Mouse (Mus musculus) heart, postnatal 0 days (tissue): Measurements from ENCODE around the gene Pitpnm2.

Source experiments
- CTCF ChIP-seq: IDR thresholded peaks from 2 replicates; pipeline ENCODE4 v1.5.1; 2016; ENCODE audit warnings: antibody characterized with exemption, control low read depth, low read depth
- EP300 ChIP-seq: IDR thresholded peaks from 2 replicates; pipeline ENCODE4 v1.6.1; 2016; ENCODE audit warnings: antibody characterized with exemption, low read depth

DNA sequence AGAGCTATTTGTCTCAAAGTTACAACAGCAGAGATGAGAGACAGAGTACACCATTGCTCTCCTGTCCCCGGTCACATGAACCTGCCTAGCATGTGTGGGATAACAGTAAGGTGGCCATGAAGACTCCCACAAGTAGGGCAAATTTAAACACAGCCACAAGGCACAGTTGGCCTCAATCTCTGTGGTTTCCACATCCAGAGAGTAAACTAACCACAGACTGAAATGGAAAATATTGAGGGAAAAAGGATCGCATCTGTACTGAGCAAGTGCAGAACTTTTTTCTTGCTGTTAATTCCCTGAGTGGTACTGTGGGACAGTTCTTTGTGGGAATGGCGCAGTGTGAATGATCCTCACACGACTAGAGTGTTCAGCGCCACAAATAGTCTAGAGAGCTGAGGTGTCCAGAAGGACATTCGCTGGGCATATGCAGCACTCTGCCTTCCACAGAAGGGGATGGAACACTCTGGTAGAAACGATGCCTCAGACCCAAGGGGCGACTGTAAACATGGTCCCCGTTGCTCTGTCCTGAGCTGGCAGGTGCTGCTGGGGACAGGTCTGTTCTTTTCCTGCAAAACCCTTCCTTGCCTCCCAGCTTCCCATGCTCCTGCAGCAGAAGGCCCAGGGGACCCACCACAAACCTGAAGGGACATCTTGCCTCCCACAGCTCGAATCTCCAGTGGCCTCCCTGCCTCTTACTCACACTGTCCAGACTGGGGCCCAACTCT, 59.3 kb downstream of the Pitpnm2 start:
- TF ChIP-seq CTCF: no peak
- TF ChIP-seq EP300: no peak
